Mouse (Mus musculus) splenic B cell, adult 2 months (primary cell): ENCODE measurements around the gene Sipa1l1.

Source experiments
- DNase-seq: peaks from one replicate; pipeline ENCODE4 v3.0.0-alpha.2; 2011; ENCODE audit warnings: low read depth, low spot score
- H3K27me3 ChIP-seq: 2 replicates; pipeline ENCODE4 v1.6.1; 2012; ENCODE audit warnings: mild to moderate bottlenecking, low read length, moderate library complexity, mixed read lengths; ENCODE audit not compliant: control insufficient read depth, poor library complexity, insufficient read depth, severe bottlenecking
- H3K36me3 ChIP-seq: 2 replicates; pipeline ENCODE4 v1.6.1; 2012; ENCODE audit warnings: mild to moderate bottlenecking, low read length, moderate library complexity, mixed read lengths; ENCODE audit not compliant: control insufficient read depth, poor library complexity, insufficient read depth, severe bottlenecking

Gene Sipa1l1

GRCm38 (mm10) chr12:82387042-82387441 lies 217.9 kb downstream of the Sipa1l1 start:
- Histone ChIP-seq H3K27me3 (no peaks in the 10 kb centered on the region), H3K36me3 (no peaks in the 10 kb centered on the region; the same call in 1 of the 2 replicates)
- no peak for DNase-seq

- Histone ChIP-seq H3K27me3 (no peaks in the 10 kb centered on the region), H3K36me3 (no peaks in the 10 kb centered on the region; the same call in 1 of the 2 replicates)
- DNase-seq, result peak; percentile 6
These were observed 218.5 kb downstream of the Sipa1l1 start for GRCm38 (mm10) chr12:82387647-82388046.

GRCm38 (mm10) chr12:82388144-82388543 lies 219.0 kb downstream of the Sipa1l1 start:
- no peaks in the 10 kb centered on the region for H3K27me3 ChIP-seq
- H3K36me3 ChIP-seq, result no peaks in the 10 kb centered on the region; the same call in 1 of the 2 replicates
- DNase-seq, result no peak

GRCm38 (mm10) chr12:82394118-82394861 lies 225.2 kb downstream of the Sipa1l1 start:
- DNase-seq, result no peak
- H3K27me3 ChIP-seq, result no peaks in the 10 kb centered on the region
- H3K36me3 ChIP-seq, result peaks cover 2% of the 10 kb centered on the region

- DNase-seq, result no peak
- Histone ChIP-seq H3K36me3 (peaks cover 5% of the 10 kb centered on the region), H3K27me3 (no peaks in the 10 kb centered on the region)
These were observed 226.1 kb downstream of the Sipa1l1 start for GRCm38 (mm10) chr12:82395194-82395593.

GRCm38 (mm10) chr12:82397193-82397592 lies 228.1 kb downstream of the Sipa1l1 start:
- H3K36me3 ChIP-seq, result peaks cover 5% of the 10 kb centered on the region
- no peak for DNase-seq
- no peaks in the 10 kb centered on the region for H3K27me3 ChIP-seq

GRCm38 (mm10) chr12:82397751-82398150 lies 228.6 kb downstream of the Sipa1l1 start:
- H3K27me3 ChIP-seq, result no peaks in the 10 kb centered on the region
- no peak for DNase-seq
- peaks cover 5% of the 10 kb centered on the region for H3K36me3 ChIP-seq

- peaks cover 7% of the 10 kb centered on the region for H3K36me3 ChIP-seq
- H3K27me3 ChIP-seq, result no peaks in the 10 kb centered on the region
- DNase-seq, result no peak
These were observed 229.8 kb downstream of the Sipa1l1 start for GRCm38 (mm10) chr12:82398926-82399325.

GRCm38 (mm10) chr12:82399971-82400720 lies 231.0 kb downstream of the Sipa1l1 start:
- no peak for DNase-seq
- peaks cover 7% of the 10 kb centered on the region for H3K36me3 ChIP-seq

GRCm38 (mm10) chr12:82400783-82401182 lies 231.7 kb downstream of the Sipa1l1 start:
- peaks cover 9% of the 10 kb centered on the region for H3K36me3 ChIP-seq
- no peak for DNase-seq
- H3K27me3 ChIP-seq, result no peaks in the 10 kb centered on the region

More at GRCm38 (mm10) chr12:82399971-82400720, 231.0 kb downstream of the Sipa1l1 start:
- no peaks in the 10 kb centered on the region for H3K27me3 ChIP-seq

- no peak for DNase-seq
- Histone ChIP-seq H3K36me3 (peaks cover 10% of the 10 kb centered on the region), H3K27me3 (no peaks in the 10 kb centered on the region)
These were observed 232.3 kb downstream of the Sipa1l1 start for GRCm38 (mm10) chr12:82401440-82401839.

GRCm38 (mm10) chr12:82402635-82403034 lies 233.5 kb downstream of the Sipa1l1 start:
- no peak for DNase-seq
- Histone ChIP-seq H3K27me3 (no peaks in the 10 kb centered on the region), H3K36me3 (peaks cover 9% of the 10 kb centered on the region)

GRCm38 (mm10) chr12:82407531-82408255 lies 238.6 kb downstream of the Sipa1l1 start:
- Histone ChIP-seq H3K27me3 (no peaks in the 10 kb centered on the region), H3K36me3 (peaks cover 5% of the 10 kb centered on the region; the same call in 1 of the 2 replicates)
- no peak for DNase-seq

- DNase-seq, result no peak
- Histone ChIP-seq H3K27me3 (no peaks in the 10 kb centered on the region), H3K36me3 (peaks cover 3% of the 10 kb centered on the region; the same call in 1 of the 2 replicates)
These were observed 239.4 kb downstream of the Sipa1l1 start for GRCm38 (mm10) chr12:82408486-82408885.
